Mouse (Mus musculus) kidney, postnatal 4 days (tissue): ENCODE measurements at regions not wholly inside any gene's neighbourhood (a gene's known extent, or its start where the extent isn't known, plus 50 kb on each side); places are given as distances from the start of the nearest gene placed in this dataset.
A peak's percentile ranks its signal among the peaks of the same experiment; 100 is the strongest.

Source experiments
- DNase-seq, 2 experiments: peaks; one replicate each; pipeline ENCODE4 v3.0.0; 2021; ENCODE audit warnings: mixed read lengths in 2 of 2

DNA sequence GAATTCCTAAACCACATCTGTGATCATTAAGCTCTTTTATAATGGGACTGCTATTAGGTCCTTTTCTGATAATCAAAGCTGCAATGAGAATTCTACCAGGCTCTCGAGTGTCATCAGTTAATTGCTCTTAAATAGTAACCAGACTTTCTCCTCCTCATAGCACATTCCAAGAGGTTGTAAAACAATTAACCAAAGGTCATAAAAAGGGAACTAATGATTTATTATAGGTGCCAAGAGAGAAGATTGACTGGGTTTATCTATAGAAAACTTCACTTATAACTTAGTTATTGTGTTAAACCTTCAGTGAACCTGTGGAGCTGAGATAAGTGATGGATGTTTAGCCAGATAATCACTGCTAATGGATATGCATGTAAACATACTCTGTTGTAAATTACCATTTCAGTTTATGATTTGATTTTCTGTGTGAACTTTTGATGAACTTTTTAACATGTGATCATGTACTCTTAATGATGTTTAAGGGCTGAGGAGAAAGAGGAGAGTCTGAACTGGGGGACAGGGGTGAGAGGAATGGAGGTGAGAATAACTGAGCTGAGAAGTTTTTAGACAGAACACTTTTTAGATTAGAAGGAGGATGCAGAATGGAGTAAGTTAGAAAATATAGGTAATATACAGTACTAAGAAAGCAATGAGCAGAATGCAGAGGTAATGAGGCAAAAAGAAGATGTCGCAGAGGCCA is 228.4 kb upstream of the Cox7c start:
- DNase-seq: no peak

- DNase-seq: peak in 1 of 2 experiments; percentile 2
Observed at GRCm38 (mm10) chr13:86238054-86238453, 191.3 kb upstream of the Cox7c start.

GRCm38 (mm10) chr13:86205641-86206040 is 158.9 kb upstream of the Cox7c start:
- DNase-seq: no peak

GRCm38 (mm10) chr13:86180496-86180895 is 133.8 kb upstream of the Cox7c start:
- DNase-seq: no peak

GRCm38 (mm10) chr13:86147331-86147730 is 100.6 kb upstream of the Cox7c start:
- no peak for DNase-seq

DNA sequence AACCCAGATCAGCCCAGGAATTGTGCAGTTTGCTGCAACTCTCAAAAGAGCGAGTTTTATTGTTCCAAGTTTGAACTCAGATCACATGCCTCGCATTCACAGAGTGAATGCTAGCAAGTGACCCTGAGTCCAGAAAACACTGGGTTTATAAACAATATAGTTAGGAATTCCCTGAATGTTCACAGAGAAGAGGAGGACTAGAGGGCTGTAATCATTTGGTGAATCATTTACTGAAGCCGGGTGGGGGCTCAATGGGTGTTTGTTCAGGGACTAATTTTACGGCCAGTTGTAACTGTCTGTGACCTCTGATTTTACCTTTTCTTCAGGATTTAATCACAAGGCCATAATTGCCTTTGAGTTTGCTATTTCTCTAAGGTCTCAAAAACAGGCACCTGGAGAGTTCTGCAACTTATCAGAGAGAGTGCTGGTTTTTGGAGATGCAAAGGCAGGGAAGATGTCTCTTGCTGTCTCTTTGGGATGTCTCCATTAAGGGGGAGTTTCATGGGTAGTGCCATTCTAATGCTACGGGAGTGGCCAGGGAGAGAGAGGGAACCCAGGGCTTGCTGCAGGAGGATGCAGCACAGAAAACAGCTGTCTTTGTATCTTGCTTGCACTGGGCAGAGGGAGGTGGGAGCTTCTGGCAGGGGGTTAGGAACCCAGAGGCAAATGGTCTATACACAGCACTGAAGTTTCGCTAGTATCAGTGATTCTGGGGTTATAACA is 64.8 kb upstream of the Cox7c start:
- peak in 1 of 2 experiments; percentile 10 for DNase-seq

DNA sequence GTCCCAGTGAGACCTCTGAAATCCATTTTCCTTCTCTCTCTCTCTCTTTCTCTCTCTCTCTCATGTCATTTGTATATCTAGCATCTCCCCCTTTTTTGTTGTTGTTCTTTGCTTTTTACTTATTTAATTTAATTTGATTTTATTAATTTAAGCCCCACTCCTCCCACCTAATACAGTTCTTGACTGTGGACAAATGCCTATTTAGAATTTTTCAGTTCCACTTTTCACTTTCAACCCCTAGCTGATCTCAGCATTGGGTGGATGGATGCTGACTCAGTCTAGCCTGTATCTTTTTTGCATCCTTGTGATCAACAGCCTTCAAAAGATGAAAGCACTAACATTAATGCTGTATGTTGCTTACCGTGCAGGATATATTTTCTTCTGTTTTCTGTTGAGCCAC is 55.5 kb upstream of the Cox7c start:
- no peak for DNase-seq

- DNase-seq: no peak
Observed at GRCm38 (mm10) chr13:86097836-86098235, 51.1 kb upstream of the Cox7c start.

DNA sequence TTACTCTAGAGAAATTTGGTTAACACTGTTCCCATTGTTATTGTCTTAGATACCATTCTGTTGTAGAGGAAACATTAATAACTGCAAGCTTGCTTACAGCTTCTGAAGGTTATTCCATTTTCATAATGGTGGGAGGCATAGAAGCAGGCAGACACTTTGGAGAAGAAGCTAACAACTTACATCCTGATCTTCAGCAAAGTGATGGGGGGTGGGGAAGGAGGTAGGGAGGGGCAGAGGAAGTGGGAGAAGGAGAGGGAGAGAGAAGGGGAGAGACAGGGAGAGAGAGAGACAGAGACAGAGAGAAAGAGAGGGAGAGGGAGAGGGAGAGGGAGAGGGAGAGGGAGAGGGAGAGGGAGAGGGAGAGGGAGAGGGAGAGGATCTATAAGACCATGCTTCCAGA is 50.6 kb upstream of the Cox7c start:
- DNase-seq: no peak
